Mouse (Mus musculus): ENCODE measurements around the gene Fnip2.
A peak's percentile ranks its signal among the peaks of the same experiment; 100 is the strongest.
"Not testable (repeated sequence)": the region's sequence is repeated elsewhere in the genome, so short reads cannot be mapped to it uniquely, and the experiment has no call there.

The Fnip2 gene

DNA sequence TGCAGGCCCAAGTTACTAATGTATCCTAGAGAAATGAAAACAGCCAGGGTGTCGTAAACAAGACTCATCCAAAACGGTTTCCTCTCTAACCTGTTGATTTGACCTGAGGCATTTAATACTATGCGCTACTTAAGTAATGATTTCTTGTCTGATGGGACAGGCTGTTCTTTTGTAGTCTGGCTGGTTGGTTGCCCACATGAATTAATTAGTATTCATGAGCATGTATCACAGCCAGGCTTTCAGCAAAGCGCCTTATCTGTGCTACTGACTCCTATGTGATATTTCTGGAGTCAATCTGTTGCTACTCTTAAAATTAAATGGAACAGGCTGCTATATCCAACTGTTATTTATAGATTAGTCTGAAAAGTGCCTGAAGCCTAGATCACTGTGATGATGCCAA is 92.7 kb downstream of the Fnip2 start:
- DNase-seq = no peak

DNA sequence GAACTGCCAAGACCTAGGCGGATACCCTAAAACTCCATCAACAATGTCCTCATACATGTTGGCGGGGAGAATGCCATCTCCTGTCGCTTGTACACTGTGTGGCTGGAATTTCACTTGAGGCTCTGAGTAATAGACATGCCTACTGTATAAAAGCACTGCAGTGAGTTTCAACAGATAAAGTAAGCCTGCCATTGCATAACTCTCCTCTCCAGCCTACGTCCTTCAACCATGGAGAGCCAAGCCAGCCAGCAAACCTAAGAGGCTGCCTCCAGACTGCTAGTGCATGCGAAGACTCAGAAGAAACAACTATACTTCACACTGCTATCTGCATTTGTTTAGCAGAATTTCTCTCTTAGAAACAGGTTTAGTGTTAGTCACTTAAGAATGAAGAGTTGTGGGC is 95.2 kb downstream of the Fnip2 start:
- no peak for DNase-seq

- DNase-seq = no peak
Measured at GRCm38 (mm10) chr3:79469440-79469839, 98.2 kb downstream of the Fnip2 start.

- DNase-seq = no peak
Measured at GRCm38 (mm10) chr3:79458651-79459275, 108.8 kb downstream of the Fnip2 start.

- DNase-seq = no peak
Measured at GRCm38 (mm10) chr3:79455761-79456160, 111.8 kb downstream of the Fnip2 start.

- no peak for DNase-seq
Measured at GRCm38 (mm10) chr3:79452696-79453263, 114.8 kb downstream of the Fnip2 start.

- DNase-seq = no peak
Measured at GRCm38 (mm10) chr3:79449361-79449760, 118.2 kb downstream of the Fnip2 start.

DNA sequence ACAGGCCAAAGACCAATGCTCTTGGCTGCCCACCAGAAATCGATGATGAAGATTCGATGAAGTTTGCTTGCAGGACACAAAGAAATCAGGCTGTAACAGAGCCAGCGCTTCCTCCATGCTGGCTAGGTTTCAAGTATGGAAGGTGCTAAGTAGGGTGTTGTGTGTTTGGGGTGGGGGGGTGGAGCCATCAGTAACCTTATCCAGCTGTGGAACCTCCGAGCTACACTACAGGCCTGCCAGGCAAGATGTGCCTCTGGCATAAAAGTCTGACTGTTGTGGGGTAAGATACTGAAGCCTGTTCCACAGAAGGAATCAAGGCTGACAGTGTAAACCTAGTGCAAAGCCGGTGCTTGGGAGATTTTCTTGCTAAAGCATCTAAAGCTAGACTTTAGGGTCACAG is 119.2 kb downstream of the Fnip2 start:
- DNase-seq = no peak

DNA sequence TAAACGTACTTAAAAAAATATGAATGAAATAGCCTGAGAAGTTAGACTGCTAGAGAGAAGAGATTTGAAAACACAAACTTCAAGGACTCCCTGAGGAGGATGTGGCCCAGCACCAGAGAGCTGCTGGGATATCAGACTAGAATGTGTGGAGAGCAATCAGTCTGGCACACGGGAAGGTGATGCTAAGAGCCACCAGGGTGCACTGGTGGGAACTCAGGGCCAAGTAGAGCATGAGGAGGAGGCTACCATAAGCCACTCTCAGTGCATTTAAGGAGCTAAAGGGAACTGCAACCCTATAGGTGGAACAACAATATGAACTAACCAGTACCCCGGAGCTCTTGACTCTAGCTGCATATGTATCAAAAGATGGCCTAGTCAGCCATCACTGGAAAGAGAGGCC is 120.9 kb downstream of the Fnip2 start:
- DNase-seq = not testable (repeated sequence)

DNA sequence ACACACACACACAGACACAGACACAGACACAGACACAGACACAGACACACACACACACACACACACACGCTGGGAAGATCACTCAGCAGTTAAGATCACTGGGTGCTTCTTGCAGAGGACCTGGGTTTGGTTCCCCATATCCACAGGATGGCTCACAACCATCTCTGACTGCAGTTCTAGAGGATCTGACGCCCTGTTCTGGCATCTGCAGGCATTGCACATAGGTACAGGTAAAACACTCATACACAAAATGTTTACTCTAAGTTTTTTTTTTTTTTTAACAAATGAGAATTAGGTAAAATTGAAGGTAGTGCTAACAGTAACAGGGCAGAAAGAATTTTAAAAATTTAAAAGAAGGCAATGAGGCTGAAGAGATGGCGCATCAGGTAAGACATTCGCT is 121.5 kb downstream of the Fnip2 start:
- no peak for DNase-seq

GRCm38 (mm10) chr3:79445041-79445440 is 122.6 kb downstream of the Fnip2 start:
- no peak for DNase-seq

DNA sequence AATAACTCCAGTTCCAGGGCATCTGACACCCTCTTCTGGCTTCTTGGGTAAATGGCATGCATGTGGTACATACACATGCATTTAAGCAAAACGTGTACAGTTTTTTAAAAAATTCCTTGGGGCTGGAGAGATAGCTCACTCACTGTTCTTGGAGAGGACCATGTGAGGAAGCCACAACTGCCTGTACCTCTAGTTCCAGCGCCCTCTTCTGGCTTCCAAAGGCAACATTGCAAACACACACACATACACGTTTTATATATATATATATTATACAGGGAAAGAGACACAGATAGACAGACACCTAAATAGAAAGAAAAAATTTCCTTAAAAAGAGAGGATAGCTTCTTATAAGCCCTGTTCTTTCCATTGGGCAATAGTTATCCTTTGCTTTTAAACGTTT is 123.7 kb downstream of the Fnip2 start:
- DNase-seq = no peak

DNA sequence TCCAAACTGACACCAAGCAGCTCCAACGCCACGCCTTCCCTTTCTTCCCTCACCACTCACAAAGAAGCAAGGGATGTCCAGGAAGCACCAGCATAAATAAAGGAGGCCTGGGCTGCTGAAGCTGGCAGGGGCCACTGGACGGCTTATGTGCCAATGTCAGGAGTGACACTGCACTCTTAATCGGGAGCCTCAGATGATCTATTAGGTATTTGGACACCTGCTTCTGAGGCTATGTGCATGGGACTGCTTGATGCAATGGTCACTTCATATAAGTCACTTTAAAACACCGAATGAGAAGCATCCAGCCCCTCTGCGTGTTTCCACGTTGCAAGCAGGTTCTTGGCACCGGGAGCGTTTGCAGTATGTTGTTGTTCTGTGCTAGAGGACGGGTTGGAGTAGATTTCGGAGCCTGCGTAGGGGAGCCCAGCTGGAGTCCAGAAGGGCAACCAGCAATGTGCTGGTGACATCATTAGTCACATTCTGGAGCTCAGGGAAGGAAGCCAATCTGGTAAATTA is 126.6 kb downstream of the Fnip2 start:
- peak; percentile 84 for DNase-seq

- no peak for DNase-seq
Measured at GRCm38 (mm10) chr3:79438276-79438675, 129.3 kb downstream of the Fnip2 start.

DNA sequence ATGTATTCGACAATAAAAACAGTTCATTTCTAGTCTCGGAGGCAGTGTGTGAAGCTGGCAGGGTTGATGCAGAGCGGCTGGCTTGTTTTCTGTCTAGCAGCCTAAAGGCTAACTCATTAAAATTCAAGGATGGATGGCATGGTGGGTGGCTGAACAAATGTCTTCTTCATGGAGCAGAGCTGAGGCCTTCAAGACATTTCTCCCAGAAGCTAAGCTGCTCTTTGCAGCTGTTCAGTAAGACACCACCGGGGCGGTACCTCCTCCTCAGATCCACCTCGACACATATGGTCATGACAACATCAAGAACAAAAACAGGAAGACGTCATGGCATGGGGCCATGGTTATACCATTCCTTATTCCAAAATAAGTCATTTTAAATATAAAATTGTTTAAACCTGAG is 131.4 kb downstream of the Fnip2 start:
- no peak for DNase-seq

DNA sequence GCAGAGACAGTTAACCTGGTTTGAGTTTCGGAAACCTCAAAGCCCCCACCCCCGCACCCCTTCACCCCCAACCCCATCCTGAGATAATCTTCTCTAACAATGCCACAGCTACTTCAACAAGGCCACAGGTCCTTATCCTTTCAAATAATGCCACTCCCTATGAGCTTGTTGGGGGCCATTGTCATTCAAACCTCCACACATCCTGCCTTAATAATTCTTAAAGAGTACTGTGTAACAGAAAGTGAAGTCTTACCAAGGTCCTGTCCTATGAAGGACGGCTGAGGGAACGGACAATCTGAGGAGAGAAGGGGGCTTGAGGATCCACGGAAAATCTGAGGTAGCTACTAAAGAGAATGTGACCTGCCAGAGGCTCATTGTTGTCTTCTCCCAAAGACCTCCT is 132.6 kb downstream of the Fnip2 start:
- DNase-seq = no peak

DNA sequence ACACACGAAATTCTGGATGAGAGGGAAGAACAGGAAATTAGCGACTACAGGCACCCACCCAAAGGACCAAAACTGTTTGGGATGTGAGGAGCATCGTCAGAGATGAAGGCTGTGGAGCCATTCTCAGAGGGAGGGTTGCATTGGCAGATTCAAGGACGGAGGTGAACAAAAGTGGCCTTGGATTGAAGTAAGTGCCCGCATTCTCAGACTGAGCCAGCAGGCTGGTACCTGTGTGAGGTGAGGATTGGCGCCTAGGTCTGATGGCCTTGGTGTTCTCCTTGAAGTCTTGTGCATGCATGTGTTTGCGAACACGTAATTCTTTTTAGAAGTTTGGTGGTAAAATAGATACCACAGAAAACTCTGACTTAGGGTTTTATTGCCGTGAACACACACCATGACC is 133.2 kb downstream of the Fnip2 start:
- DNase-seq = no peak

- DNase-seq = no peak
Measured at GRCm38 (mm10) chr3:79433593-79433992, 134.0 kb downstream of the Fnip2 start.

- no peak for DNase-seq
Measured at GRCm38 (mm10) chr3:79425441-79425840, 142.2 kb downstream of the Fnip2 start.

DNA sequence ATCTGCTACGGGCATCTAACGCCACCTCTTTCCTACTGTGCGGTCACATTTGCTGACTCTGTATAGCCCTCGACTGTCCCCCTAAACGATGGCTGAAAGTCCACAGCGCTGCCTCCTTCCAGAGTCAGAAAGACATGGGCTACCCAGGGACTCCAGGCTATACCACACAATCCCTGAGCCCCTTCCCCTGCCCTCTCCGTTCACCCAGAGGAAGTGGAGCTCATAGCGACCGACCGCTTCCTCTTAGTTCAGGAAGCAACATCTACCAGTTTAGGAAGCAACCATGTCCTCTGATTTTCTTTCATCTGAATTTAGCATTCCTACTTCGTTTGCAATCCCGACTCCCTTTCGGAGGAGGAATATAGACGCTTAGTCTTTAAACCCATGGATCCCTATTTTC is 148.7 kb downstream of the Fnip2 start:
- no peak for DNase-seq

DNA sequence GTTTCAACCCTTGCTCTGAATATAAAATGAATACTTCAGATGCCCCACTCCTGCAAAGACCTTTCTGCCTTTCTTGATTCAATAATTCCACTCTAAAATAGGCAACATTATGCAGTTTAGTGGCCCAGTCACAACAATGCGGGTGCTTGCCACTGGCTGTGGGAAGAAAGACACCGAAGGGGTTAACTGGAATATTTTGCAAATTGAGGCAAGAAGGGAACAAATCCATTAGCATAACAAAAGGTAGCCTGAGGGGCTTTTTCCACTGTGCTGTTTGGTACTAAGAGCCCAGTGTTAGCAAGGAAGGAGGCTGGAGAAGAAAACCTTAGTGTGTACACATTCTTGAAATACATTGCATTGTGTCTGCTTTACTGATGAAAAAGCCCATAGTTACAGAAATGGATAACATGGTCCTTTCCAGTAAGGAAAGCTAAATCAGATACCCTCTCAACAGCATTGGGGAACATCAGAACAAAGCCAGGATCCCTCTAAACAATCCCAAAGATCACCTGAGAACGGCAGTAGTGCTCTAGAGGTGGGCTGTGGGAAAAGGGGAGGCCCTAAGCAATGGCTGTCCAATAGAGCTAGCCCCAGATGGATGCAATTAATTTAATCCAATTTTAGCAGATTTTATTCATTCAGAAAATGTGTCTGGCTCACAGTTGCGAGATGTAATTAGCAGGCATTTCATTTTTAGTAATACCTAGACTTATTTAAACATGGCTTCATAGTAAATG is 150.5 kb downstream of the Fnip2 start:
- DNase-seq = no peak

DNA sequence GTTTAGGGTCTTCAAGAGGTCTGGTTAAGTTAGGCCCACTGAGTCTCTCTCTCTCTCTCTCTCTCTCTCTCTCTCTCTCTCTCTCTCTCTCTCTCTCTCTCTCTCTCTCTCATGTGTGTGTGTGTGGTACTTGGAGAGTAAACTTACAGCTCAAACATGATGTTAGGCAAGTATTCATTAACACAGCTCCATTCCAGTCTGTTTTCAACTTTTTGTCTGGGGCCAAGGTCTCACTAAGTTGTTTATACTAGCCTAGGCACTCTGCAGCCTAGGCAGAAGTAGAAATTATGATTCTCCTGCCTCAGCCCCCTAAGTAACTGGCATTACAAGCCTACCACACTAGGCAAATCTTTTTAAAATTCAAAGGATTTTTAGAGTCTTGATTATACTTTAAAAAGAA is 151.7 kb downstream of the Fnip2 start:
- no peak for DNase-seq

DNA sequence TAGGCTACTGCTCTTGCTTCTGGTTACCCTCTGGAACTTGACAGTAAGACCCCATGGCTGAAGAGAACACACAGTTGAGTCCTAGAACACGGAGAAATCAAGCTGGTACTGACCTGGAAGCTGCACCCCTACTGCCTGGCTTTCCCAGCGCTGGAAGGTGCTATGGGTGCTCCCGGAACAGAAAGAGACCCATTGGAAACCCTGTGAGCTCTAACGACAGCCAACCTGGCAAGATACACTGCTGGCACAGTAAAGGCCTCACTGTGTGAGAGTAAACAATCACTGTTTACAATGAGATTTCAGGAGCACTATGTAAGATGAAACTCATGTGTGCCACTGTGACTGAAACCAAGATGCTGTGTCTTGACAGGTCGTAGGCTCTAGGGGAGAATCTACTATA is 152.5 kb downstream of the Fnip2 start:
- DNase-seq = no peak

DNA sequence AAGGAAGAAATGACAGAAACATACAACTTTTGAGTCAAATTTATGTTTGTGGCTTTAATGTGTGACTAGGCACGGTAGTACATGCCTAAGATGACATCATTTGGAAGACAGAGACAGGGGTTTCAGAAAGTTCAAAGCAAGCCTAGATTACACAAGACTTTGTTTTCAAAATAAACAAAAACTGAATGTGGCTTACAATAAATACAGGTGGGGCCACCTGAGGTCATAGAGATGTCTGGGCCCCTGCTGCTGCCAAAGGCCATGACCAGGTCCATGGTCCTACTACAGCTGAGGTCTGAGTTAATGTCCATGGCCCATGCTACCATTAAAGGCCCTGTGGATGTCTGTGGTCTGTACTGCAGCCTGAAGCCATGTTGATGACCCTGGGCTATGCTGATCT is 154.1 kb downstream of the Fnip2 start:
- DNase-seq = no peak

All from cerebellum, postnatal 25 days (tissue).